Mouse (Mus musculus): ENCODE data around the gene Acap3.

Acap3 gene

DNA sequence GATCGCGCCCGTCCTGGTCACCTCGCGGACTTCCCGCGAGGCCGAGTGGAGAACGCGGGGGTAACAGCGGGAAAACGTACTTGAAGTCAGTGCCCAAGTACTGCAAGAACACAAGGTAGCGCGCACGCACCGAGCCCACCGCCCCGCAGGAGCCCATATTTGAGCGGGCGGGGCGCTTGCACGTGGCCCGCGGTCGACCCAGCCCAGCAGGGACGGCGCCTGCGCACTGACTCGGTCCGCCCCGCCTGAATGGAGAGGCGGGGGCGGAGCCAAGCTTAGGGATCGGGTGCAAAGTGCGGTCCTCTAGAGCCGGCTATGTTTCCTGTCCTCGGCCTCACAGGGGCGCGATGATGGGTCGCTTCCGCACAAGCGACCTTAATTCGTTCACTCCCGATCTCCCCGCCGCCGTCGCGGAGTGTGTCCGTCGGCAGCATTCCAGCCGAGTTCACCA is at the start of gene Acap3, which contains the start of gene Pusl1:
Acap3 (plus strand) TSS at position 272 of the 451 bp plus-strand sequence.
Pusl1 (minus strand) TSS at position 231 of the 451 bp plus-strand sequence.
- DNase-seq, result peak; percentile 92 to 93

DNA sequence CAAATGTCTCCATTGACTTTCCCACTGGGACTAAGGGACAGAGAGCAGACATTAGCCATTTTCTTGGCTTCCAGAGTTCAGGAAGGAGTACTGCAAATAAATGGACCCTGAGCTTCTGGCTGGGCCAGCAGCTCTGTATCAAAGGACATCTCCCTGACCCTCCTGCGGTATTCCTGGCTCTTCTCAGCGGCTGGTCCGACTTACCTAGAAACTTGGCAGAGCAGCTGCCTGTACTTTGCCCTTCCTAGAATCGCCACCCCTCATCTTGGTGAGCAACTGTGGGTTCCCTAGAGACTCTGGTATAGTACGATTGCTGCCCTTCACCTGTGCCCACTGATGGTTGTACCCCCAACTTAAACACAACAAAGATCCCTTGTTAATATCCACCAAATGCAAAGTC is 48.4 kb upstream of the Acap3 start:
- DNase-seq, result no peak

DNA sequence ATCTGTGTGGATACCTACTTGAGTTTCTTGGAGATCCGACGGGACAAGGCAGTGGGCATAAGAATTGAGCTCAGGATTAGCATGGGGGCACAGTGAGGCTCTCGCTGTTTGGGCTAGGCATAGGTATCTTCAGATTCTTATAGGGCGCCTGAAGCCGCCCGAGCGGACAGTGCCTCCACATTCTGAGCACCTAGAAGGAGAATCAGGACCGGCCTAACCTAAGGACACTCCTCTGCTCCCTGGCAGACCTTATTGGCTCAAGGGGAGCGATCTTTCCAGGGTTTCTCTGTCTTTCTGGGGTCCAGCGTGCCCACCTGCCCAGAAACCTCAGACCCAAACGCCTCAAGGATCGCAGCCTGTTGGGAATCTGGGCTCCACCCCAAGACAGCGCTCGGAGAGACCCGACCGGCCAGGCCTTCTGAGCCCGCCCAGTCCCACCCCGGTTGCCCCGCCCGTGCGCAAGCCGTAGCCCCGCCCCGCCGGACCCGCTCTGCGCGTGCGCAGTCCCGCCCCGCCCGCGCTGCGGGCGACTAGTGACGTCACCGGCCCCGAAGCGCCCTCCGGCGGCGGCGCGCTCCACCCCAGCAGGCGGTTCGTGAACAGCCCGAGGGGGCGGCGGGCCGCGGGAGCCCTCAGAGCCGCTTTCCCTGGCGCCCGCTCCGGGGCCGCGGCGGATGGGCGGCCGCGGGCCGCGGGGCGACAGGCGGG is 44.6 kb upstream of the Acap3 start, which contains the start of gene Dvl1:
Dvl1 (plus strand) TSS at position 532 of the 708 bp plus-strand sequence.
- DNase-seq, result peak; percentile 81

DNA sequence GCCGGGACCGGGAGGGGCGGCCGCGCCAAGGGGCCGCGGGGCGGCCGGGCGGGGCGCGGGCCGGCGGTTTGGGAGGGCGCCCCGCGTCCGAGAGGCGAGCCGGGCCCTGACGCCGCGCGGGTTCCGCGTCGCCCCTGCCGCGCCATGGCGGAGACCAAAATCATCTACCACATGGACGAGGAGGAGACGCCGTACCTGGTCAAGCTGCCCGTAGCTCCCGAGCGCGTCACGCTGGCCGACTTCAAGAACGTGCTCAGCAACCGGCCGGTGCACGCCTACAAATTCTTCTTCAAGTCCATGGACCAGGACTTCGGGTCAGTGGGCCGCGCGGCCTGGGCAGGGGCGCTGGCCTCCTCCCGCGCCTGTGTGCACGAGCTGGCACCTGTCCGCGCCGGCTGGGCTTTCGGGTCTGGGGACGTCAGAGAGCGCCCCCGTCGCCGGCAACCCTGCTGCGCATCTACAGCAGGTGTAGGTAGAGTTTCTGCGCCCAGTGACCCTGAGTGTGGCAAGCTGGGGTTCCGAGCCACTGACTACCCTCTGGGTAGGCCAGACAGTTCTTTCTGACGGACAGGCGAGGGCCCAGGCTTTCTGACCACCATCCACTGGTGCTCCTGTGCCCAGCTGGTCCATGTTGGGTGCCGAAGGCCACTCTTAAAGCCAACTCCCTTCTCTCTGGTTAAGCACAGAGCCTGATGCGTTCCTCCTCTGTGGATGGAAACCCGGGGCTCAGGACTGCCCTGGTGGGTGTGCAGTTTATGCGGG is 43.9 kb upstream of the Acap3 start:
- peak; percentile 45 to 51 for DNase-seq

DNA sequence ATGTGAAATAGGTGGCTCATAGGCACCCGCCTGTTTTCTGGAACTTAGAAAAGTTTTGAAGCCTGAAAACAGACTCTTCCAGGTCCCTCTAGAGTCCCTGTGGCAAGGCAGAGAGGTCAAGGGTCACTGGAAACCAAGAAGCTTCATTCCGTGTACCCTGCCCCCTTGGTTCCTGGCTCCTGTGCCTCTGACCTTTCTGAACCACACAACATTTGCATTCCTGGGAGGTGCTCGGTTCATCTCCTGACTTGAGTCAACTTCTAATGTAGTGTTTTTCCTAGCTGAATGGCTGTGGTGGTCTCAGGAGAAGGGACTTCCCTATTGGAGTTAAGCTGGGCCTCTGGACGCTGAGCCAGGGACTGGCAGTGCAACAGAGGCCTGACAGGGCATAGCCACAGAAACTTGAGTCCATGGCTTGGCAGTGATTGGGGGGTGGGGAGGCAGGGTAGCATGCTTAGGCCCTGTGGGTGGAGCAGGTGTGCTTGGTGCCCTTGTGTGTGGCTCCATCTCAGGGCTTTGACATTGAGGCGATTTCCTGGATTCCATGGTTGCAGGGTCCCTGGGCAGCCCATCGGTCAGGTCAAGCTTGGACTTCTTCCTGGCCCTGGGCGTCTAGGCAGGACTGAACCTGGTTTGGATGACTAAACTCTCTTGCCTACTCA is 43.1 kb upstream of the Acap3 start:
- no peak for DNase-seq

DNA sequence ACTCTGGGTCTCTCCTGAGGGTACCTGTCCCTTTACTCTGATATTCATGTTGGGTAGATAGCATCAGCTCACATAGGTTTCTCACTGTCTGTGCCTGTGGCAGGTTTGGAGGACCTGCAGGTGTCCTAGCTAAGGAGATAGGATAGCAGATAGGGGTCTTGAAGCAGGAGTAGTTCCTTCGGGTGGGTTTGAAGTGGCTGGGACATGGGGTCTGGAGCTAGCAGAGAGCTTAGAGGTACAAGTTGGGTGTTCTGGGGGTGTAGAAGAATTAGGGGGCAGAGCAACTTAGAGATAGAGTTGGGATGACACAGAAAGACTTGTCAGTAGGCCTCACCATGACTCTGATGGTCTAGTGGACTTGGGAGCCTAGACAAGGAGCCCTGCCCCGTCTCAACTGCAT is 42.2 kb upstream of the Acap3 start:
- DNase-seq, result no peak

DNA sequence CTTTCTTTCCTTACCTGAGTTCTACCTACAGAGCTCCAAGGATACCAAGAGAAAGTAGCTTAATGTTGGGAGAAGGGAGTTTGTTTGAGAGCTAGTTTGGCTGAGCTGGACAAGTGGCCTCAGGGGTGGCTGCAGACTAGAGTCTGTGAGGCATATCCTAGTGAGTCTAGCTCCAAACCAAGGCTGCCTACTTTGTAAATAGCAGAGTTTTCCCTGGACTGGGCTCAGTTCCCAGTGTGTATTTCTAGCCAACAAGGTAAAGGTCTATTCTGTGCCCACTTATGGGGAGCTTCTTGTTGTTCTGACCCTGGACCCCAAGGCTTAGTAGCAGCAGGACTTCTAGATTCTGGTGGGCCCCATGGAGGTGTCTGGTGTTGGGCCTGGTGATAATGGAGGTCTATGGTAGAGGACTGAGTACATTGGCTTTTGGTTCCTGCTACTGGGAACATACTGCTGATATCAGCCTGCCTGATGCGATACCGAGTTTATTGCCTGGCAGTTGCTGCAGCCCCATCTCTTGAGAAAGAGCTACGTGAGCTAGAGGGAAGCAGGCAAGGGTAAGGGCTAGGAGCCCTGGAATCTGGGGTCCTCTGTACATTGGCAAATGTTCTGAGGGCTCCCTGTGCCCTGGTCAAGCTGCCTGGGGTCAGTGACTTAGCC is 41.7 kb upstream of the Acap3 start:
- DNase-seq, result no peak

DNA sequence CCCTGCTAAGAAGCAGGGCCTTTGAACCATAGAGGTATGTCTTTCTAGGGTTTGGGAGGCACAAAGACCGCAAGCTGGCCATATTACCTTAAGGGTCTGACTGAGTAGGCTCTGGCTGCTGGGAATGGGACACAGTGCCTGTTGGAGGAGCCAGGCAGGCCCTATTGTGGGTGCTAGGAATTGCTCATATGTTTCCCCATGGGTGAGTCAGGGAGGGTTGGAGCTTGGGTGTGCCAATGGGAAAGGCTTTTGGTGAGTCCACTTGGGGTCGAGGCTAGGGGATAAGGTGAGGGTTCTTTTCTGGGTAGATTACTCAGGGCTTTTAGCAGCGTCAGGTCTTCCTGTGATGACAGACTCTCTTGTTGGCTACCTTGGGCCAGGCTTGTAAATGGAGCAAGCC is 40.3 kb upstream of the Acap3 start:
- DNase-seq, result no peak

DNA sequence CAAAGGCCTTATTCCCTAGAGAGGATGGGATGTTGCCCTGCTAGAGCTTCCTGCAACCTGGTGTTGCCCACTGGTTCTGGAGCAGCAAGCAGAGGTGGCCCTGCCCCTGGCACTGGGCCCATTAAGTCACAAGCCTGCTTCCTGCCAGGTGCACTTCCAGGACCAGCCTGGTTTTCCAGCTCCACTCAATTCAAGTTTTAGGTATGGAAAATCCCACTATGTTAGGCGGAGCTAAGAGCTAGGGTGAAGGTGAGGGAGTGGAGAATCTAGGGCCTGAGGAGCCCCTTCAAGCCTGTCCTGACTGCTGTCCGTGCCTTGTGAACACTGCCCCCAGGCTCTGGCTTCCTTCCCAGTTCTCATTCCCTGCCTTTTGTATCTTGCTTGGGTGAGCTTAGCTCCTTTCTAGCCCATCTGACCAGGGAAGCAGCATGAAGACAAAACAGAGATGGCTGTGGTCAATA is 39.6 kb upstream of the Acap3 start:
- DNase-seq, result no peak

DNA sequence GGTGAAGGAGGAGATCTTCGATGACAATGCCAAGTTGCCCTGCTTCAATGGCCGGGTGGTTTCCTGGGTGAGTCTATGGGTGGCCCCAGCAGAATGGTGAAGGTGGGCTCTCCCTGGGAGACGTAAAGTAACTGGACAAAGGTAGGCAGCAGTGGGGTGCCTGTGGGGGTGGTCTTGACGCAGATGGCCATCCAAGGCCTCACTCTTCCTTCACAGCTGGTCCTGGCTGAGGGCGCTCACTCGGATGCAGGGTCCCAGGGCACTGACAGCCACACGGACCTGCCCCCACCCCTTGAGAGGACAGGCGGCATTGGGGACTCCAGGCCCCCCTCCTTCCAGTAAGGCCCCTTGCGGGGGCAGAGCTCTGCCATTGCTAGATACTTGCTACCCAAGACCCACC is 38.2 kb upstream of the Acap3 start:
- DNase-seq, result no peak

DNA sequence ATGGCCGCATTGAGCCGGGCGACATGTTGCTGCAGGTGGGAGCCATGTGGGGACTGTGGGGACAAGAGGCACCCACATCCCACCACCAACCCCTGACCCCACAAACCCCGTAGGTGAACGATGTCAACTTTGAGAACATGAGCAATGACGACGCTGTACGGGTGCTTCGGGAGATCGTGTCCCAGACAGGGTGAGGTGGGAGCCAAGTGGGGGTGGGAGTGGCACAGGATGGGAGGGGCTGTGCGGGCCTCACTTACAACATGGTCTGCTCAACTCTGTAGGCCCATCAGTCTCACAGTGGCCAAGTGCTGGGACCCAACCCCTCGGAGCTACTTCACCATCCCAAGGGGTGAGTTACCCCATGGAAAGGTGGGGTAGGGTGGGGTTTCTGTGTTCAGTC is 36.6 kb upstream of the Acap3 start:
- no peak for DNase-seq

DNA sequence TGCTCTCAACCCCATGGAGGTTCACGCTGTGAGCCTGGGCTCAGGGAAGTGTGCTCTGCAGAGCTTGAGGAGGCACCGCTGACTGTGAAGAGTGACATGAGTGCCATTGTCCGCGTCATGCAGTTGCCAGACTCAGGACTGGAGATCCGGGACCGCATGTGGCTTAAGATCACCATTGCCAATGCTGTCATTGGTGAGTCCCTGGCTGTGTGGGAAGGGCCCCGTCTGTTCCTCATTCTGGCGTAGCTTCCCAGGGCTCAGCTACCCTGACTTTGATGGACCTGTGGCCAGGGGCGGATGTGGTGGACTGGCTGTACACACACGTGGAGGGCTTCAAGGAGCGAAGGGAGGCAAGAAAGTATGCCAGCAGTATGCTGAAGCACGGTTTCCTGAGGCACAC is 35.6 kb upstream of the Acap3 start:
- DNase-seq, result no peak

DNA sequence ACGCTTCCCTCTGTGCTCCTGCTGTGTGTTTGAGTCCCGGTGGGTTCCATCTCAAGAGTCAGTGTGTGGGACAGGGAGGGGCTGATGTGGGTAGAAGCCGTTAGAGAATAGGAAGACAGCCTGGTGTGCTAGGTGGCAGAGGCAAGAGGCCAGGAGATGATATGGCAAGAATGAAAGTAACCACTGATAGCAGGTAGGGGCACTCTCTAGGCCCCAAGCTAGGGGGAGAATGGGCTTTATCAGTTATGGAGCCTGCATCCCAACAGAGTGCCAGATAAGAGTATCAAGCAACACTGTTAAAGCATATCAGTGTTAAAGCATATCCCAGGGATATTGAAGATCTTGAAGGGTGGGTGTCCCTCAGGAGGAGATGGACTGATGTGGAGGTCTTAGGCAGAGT is 34.7 kb upstream of the Acap3 start:
- DNase-seq, result no peak

DNA sequence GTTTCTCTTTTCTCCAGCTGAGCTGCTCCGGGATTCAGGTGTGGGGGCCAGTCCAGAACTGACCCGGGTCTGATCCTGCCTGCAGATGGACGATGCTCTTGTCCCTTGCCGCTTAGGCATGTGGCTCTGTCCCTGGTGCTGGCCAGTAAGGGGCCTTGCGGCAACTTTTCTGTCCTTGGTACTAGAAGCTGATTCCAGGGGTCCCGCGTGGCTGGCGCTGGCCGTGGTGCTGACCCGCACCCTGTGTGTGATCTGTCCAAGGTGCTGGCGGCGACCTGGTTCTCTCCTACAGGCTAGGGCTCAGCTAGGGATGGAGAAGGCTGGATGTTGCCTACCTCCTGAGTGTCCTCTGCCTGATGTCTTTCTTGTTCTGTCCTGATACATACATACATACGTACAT is 32.3 kb upstream of the Acap3 start:
- DNase-seq, result no peak

DNA sequence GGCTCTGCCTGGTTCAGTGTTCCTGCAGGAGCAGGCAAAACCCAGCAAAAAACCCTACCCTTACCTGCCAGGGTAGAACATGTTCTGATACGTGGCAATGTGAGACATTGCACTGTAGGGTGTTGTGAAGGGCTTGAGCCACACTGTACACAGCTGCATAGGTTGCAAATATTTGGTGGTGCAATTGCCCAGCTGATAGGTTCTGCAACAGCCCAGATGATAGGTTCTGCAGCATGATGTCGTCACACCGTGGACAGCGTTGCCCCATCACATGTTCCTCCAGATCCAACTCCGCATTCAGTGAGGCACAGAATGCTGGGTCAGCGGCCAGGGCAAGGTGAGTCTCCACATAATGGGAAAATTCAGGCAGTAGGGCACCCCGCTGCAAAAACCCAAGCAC is 29.8 kb upstream of the Acap3 start:
- no peak for DNase-seq

DNA sequence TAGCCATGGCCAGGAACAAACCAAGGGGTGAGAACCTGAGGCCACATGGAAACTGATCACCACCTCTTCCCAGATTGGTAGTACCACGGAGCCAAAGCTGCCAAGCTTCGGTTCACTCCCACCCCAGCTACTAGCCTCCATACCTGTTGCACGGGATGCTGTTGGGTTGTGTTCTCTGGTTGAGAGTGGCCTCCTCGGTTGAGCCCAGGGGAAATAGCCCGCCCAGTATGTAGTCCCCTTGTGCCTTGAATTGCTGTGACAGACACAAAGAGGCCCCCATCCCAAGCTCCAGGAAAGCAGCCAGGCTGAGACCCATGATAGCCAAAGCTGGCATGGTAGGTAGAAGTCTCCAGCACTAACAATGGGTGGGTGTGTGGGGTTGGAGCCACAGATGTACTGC is 28.6 kb upstream of the Acap3 start, which contains the start of gene Tas1r3:
Tas1r3 (minus strand) TSS at position 362 of the 400 bp plus-strand sequence.
- DNase-seq, result no peak

DNA sequence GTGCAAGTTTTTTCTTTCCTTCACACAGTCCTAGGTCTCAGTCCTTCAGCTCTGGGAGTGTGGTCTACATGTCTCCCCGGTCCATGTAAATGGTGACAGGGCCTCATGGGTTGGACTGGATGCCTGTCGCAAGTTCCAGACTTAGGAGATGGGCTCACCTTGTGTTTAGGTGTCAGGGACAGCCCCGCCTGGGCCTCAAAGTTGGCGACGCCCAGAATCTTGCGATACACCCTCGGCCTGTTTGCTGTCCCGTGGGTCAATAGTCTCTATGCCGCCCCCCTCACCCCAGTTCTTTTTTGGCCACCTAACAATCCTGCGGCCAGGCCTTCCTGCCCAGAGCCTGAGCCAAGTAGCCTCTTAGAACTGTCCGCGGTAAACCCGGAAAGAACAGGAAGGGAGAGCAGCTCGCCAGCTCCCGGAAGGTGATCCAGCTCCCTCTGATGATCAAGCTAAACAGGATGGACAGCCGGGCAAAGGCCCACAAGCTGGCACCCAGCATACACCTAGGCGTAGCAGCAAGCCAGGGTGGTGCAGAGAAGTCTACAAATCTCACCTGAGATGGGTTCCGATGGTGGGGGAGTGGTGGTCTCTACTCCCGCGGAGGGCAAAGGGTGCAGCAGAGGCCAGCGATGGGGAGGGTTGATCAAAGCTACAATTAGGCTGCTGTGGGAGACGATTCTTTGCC is 22.9 kb upstream of the Acap3 start:
- DNase-seq, result no peak

DNA sequence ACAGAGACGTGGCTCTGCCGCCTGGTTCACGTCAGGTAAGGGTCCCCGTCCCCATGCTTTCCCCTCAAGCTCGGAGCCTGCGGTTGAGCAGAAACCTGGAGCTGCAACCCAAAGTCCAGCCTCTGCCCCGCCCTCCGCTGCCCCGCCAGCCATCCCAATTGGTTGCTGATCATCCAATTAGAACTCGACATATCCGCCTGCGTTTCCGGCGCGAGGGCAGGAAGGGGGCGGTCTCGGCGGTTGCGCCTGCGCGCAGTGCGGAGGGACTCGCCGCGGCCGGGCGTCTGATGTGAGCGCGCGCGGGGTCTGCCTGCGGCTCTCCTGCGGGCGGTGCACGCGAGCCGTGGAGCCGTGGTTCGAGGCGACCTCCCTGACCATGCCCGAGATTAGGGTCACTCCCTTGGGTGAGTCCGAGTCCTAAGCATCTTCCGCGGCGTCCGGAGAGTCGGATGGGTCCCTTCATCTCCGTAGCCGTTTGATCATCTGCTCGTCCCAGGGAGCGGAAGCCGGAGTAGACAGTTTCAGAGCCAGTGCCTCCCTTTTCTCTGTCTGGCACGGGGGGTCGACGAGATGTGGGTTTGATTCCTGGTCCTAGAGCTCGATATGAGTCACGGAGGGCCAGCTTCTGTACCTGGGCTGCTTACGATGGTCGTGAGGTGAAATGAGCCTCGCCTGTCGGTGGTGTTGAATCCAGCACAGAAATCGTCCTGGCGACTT is 22.1 kb upstream of the Acap3 start, which contains the start of the genes Cptp and Ints11:
Cptp (minus strand) TSS at position 124 of the 717 bp plus-strand sequence.
Ints11 (plus strand) TSS at position 230 of the 717 bp plus-strand sequence.
- peak; percentile 94 to 95 for DNase-seq

DNA sequence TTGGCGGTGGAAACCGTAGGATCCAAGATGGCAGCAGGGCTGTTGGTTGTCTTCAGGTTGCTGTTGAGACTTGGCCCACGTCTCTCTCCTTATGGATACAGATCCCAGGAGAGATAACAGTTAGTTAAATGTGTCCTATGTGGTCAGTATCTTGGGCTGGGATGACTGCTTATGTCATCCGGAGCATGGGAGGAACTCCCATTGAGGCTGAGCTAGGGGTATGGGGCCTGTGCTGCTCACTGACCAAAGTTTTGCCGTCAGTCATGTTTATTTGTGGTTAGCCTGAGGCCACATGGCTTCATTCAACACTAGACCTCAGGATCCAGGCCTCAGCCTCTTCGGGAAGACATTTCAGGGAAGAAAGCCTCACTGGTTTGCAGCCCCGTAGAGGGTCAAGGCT is 20.2 kb upstream of the Acap3 start:
- DNase-seq, result no peak

DNA sequence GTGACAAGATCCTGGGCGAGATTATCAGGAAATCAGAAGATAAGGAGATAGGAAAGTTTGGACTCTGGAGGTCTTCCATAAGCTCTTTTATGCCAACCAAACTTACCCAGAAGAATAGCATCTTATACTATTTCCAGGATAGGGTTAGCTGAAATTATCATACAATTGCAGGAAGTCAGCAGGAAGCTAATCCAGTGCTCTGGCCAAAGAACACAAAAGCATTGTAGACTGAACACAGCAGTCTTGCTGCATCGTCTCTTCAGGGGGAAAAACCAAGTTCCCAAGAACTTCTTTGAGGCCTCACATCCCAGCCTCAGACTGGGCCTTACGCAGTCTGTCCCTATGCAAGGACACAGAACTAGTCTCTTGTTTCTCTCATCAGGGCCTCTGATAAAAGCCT is 8.0 kb upstream of the Acap3 start:
- no peak for DNase-seq

DNA sequence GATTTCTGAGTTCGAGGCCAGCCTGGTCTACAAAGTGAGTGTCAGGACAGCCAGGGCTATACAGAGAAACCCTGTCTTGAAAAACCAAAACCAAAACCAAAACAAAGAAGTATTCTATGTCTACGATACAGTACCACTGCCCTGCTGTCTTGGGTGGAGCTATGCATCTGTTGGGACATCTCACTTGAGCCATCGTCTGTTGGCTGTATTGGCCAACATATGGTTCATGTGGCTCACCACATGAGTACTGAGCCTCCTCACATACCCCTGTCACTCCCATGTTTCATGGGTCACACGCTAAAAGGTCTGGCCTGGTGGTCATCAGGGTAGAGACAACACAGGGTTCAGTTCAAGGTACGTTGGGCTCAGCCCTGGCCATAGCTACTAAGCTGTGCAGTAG is 5.3 kb upstream of the Acap3 start:
- no peak for DNase-seq

Data from thymus, adult 18-20 months (tissue).